Mouse (Mus musculus) limb, embryonic 15.5 days (tissue): ENCODE data around the gene Tmem102. TPM values are rescaled to one million over a fixed set of nuclear protein-coding genes. Genes with fewer than 3 reads are reported as not detected.

ENCODE experiments used
- ATAC-seq: fragments of 200-750 bp; cut with Nextera tagmentation; 2 replicates; pipeline ENCODE4 v1.8.0; 2017; ENCODE audit warnings: low read depth, moderate TSS enrichment; ENCODE audit not compliant: insufficient number of reproducible peaks, low FRiP score, low TSS enrichment
- H3K27ac ChIP-seq: fragments of 300-500 bp; sonication (generic); 2 replicates; pipeline ENCODE4 v1.5.1; 2015; ENCODE audit warnings: moderate library complexity, mild to moderate bottlenecking, inconsistent platforms
- H3K27me3 ChIP-seq: fragments of 300-500 bp; sonication (generic); 2 replicates; pipeline ENCODE4 v1.6.1; 2015; ENCODE audit warnings: inconsistent platforms
- H3K36me3 ChIP-seq: fragments of 300-500 bp; sonication (generic); 2 replicates; pipeline ENCODE4 v1.6.1; 2015; ENCODE audit warnings: inconsistent platforms
- H3K4me1 ChIP-seq: fragments of 300-500 bp; sonication (generic); 2 replicates; pipeline ENCODE4 v1.6.1; 2015; ENCODE audit warnings: inconsistent platforms
- H3K4me2 ChIP-seq: fragments of 300-500 bp; sonication (generic); 2 replicates; pipeline ENCODE4 v1.6.1; 2015; ENCODE audit warnings: mild to moderate bottlenecking, inconsistent platforms
- H3K4me3 ChIP-seq: fragments of 300-500 bp; sonication (generic); 2 replicates; pipeline ENCODE4 v1.5.1; 2015; ENCODE audit warnings: mild to moderate bottlenecking, inconsistent platforms
- H3K9ac ChIP-seq: fragments of 300-500 bp; sonication (generic); 2 replicates; pipeline ENCODE4 v1.6.1; 2015; ENCODE audit warnings: inconsistent platforms
- H3K9me3 ChIP-seq: fragments of 300-500 bp; sonication (generic); 2 replicates; pipeline ENCODE4 v1.6.1; 2016; ENCODE audit warnings: inconsistent platforms
- WGBS: fragments of 180-500 bp; shearing (Covaris S2); methylation state at CpG from one replicate; pipeline ENCODE4 v1.1.7; 2015; 5-methylcytosine and 5-hydroxymethylcytosine counted together
- polyA plus RNA-seq: library from polyadenylated mRNA; unstranded; fragments of >200 nt; fragmentation: Nextera tagmentation; extraction: Ambion mirVana; gene quantifications from 2 replicates; pipeline ENCODE4 v1.2.1, GENCODE M21; 2015

Tmem102 gene
- polyA plus RNA-seq, 1 experiment from 2014 or later: 8.1 TPM

DNA sequence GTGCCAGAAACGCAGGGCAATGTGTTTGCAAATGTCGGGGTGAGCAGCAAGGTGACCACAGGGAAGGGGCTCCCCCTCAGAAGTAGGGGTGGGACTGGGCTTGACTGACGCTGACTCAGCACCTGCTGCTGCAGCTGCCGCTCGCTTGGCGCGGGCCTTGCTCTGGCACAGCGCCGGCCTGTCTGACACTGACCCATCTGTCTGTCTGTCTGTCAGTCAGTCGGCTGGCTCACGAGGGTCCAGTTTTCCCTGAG, 5.4 kb downstream of the Tmem102 start:
- H3K9me3 ChIP-seq: no peaks in the 10 kb centered on the region
- no peak for ATAC-seq
- peak overlapping the region; percentile 68; the same call in 1 of the 2 replicates for H3K27ac ChIP-seq
- WGBS: 1% methylated on average over 11 of the region's 11 CpGs
- H3K4me1 ChIP-seq: peaks cover 70% of the 10 kb centered on the region
- 0 out of 2 replicates have a peak, but pooled peaks cover 8% of the 10 kb centered on the region for H3K36me3 ChIP-seq
- H3K4me2 ChIP-seq: peak overlapping the region; percentile 97
- peak overlapping the region; percentile 43; the same call in 1 of the 2 replicates for H3K9ac ChIP-seq
- H3K27me3 ChIP-seq: peaks cover 53% of the 10 kb centered on the region
- peak overlapping the region; percentile 60 for H3K4me3 ChIP-seq

DNA sequence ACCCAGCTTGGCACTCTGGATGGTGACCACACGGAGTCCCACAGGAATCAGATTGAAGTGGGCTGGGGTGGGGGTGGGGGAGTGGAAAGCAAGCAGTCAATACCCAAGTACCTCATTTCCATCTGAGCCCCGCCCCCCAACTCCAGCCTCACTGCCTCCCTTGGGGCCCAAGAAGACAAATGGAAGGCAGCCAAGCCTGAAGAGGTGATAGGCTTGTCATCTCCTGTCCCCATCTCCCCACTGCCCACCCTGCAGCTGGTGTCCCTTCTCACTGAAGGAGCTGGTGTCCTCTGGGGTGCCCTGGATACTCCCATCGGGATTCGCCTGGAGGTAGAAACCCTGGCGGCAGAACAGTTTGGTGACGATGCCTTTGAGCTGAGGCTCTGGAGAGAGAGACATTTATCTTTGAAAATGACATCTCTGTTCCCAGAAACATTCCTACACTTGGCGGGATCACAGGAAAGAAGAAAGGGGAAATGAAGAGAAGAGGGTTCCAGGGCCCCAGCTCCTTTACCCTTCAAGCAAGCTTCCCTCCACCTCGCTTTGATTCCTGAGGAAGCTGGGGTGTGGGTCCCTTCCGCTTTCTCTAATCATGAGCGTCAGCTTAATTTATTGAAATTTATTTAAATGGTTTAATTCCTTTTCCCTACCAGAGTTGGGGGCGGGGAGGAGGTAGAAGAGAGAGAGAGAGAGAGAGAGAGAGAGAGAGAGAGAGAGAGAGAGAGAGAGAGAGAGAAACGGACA, 5.9 kb downstream of the Tmem102 start:
- WGBS: 24% methylated on average over 12 of the region's 12 CpGs
- no peak for ATAC-seq
- Histone ChIP-seq H3K9me3 (no peaks in the 10 kb centered on the region), H3K27me3 (peaks cover 48% of the 10 kb centered on the region), H3K9ac (no peak overlapping the region), H3K27ac (peak overlapping the region; percentile 68), H3K4me3 (peak overlapping the region; percentile 60), H3K4me1 (peaks cover 67% of the 10 kb centered on the region), H3K36me3 (0 out of 2 replicates have a peak, but pooled peaks cover 8% of the 10 kb centered on the region), H3K4me2 (peak overlapping the region; percentile 97)

DNA sequence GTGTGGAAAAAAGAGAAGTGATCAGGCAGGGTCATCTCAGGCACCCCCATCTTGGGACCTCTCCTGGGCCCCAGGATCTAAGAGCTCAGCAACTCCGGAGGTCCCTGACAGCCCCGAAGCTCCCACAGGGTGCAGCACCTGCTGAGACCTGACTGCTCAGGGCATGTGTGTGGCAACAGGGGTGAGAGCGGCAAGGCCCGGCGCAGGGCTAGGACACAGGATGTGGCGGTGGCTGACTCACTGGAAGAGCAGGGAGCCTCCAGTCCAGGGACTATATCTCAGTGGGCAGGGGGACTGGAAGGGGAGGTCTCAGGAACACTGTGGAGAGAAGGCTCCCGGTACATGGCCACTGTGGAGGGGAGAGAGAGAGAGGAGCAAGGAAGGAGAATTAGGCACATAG, 7.5 kb downstream of the Tmem102 start:
- H3K27ac ChIP-seq: no peak overlapping the region
- H3K9me3 ChIP-seq: no peaks in the 10 kb centered on the region
- H3K9ac ChIP-seq: no peak overlapping the region
- H3K36me3 ChIP-seq: 0 out of 2 replicates have a peak, but pooled peaks cover 8% of the 10 kb centered on the region
- 70% methylated on average over 7 of the region's 7 CpGs for WGBS
- peaks cover 40% of the 10 kb centered on the region for H3K27me3 ChIP-seq
- ATAC-seq: no peak
- H3K4me1 ChIP-seq: peaks cover 51% of the 10 kb centered on the region
- H3K4me3 ChIP-seq: no peak overlapping the region
- no peak overlapping the region for H3K4me2 ChIP-seq

DNA sequence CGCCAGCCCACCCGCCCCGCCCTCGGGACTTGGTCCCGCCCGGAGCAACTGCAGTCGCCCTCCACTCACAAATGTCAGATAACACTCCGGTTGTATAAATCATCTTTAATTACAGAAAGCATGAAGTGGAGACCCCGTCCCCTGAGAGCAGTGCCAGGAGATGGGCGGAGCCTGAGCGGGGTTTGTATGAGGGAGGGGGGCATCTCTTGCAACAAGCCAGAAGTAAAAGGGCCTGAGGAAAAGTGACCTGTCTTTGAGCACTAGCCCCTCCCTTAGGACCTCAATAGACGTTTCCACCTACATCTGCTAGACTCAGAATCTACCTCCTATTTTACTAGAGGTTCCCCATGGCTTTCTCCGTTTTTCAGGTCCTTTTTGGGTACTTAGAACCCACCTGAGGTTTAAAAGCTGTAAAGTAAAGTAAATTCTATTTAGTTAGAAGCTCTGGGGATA, 9.4 kb downstream of the Tmem102 start:
- Histone ChIP-seq H3K4me1 (peaks cover 31% of the 10 kb centered on the region), H3K4me3 (peak overlapping the region; percentile 42), H3K9me3 (no peaks in the 10 kb centered on the region), H3K4me2 (peak overlapping the region; percentile 91), H3K27me3 (peaks cover 28% of the 10 kb centered on the region), H3K9ac (peak overlapping the region; percentile 33; the same call in 1 of the 2 replicates), H3K36me3 (0 out of 2 replicates have a peak, but pooled peaks cover 8% of the 10 kb centered on the region), H3K27ac (no peak overlapping the region)
- 3% methylated on average over 13 of the region's 13 CpGs for WGBS
- no peak; the same call in 1 of the 2 replicates for ATAC-seq

- H3K27me3 ChIP-seq: peaks cover 23% of the 10 kb centered on the region
- H3K27ac ChIP-seq: peak within 1 kb of the TSS; percentile 72
Measured at GRCm38 (mm10) chr11:69795168-69795982, 10.0 kb downstream of the Tmem102 start, which contains the start of gene Chrnb1. TSS of gene Chrnb1 (minus strand) at chr11:69795943.

GRCm38 (mm10) chr11:69793429-69793828, 12.0 kb downstream of the Tmem102 start:
- Histone ChIP-seq H3K4me1 (peaks cover 11% of the 10 kb centered on the region), H3K27me3 (peaks cover 18% of the 10 kb centered on the region), H3K9me3 (no peaks in the 10 kb centered on the region), H3K4me2 (no peak overlapping the region), H3K27ac (no peak overlapping the region), H3K9ac (no peak overlapping the region), H3K36me3 (0 out of 2 replicates have a peak, but pooled peaks cover 8% of the 10 kb centered on the region), H3K4me3 (no peak overlapping the region)
- no peak for ATAC-seq
- WGBS: 59% methylated on average over 5 of the region's 5 CpGs

More at GRCm38 (mm10) chr11:69795168-69795982, 10.0 kb downstream of the Tmem102 start, which contains the start of gene Chrnb1:
- 1% methylated on average over 52 of the region's 52 CpGs for WGBS
- H3K4me3 ChIP-seq: peak within 1 kb of the TSS; percentile 42
- peak within 1 kb of the TSS; percentile 91 for H3K4me2 ChIP-seq
- ATAC-seq: peak; percentile 94
- peak within 1 kb of the TSS; percentile 33 for H3K9ac ChIP-seq
- no peaks in the 10 kb centered on the region for H3K9me3 ChIP-seq
- H3K4me1 ChIP-seq: peaks cover 25% of the 10 kb centered on the region
- 0 out of 2 replicates have a peak, but pooled peaks cover 8% of the 10 kb centered on the region for H3K36me3 ChIP-seq

DNA sequence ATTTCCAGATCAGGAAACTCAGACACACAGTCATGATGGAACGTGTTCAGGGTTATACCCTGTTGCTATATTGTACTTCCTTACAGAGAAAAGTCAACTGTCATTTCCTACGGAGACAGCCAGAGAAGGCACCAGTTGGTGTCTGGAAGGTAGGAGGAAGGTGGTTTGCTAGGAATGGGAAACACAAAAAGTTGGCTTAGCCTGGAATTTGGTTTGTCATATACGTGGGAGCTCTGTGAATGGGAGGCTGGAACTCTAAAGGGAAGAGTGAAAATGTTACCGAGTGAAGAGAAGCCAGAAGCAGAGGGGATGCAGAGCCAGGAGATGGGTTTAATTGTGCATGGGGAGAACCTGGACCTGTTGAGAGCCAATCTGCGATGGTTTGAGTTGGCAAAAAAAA, 14.0 kb downstream of the Tmem102 start:
- peaks cover 8% of the 10 kb centered on the region; the same call in 1 of the 2 replicates for H3K27me3 ChIP-seq
- no peaks in the 10 kb centered on the region for H3K36me3 ChIP-seq
- H3K9ac ChIP-seq: no peak overlapping the region
- H3K9me3 ChIP-seq: no peaks in the 10 kb centered on the region
- no peak overlapping the region for H3K27ac ChIP-seq
- H3K4me1 ChIP-seq: peaks cover 11% of the 10 kb centered on the region
- no peak overlapping the region for H3K4me3 ChIP-seq
- ATAC-seq: no peak
- WGBS: 74% methylated on average over 5 of the region's 5 CpGs
- no peak overlapping the region for H3K4me2 ChIP-seq

DNA sequence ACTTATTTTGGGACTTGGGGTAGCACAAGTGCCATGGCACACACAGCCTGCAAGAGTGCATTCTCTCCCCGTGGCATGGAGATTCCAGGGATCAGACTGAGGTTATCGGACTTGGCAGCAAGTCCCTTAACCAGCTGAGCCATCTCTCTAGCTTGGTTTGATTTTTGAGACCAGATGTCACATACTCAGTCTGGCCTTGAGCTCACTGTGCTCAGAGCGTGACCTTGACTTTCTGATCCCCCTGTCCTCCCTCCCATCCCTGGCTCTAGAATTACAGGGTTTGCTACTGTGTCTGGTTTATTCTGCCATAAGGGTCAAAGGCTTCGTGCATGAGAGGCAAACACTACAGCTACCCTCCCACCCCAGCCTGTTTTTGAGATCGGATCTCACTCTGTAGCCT, 16.0 kb downstream of the Tmem102 start:
- ATAC-seq: no peak
- H3K9ac ChIP-seq: no peak overlapping the region
- WGBS: 58% methylated on average over 5 of the region's 5 CpGs
- H3K27me3 ChIP-seq: 0 out of 2 replicates have a peak, but pooled peaks cover 3% of the 10 kb centered on the region
- no peak overlapping the region for H3K4me2 ChIP-seq
- H3K36me3 ChIP-seq: no peaks in the 10 kb centered on the region
- H3K9me3 ChIP-seq: no peaks in the 10 kb centered on the region
- no peak overlapping the region for H3K27ac ChIP-seq
- peaks cover 7% of the 10 kb centered on the region; the same call in 1 of the 2 replicates for H3K4me1 ChIP-seq
- no peak overlapping the region for H3K4me3 ChIP-seq

DNA sequence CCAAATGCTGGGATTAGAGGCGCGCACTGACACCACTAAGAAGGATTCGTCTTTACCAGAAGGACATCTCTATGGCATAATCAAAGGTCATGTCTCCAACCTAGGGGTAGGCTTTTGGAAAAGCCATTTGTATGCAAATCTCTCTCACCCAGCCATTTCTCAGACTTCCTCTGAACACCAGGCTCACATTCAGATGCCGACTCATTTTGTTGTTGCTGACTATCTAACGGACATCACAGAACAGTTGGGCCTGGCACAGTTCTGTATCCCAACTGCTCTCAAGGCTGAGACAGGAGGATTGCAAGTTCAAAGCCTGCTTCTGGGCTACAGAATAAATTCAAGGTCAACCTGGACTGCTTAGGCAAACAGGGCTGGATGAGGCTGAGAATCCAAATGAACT, 18.1 kb downstream of the Tmem102 start:
- H3K4me2 ChIP-seq: no peak overlapping the region
- 92% methylated on average over 5 of the region's 5 CpGs for WGBS
- no peak overlapping the region for H3K27ac ChIP-seq
- no peak overlapping the region for H3K4me3 ChIP-seq
- H3K9me3 ChIP-seq: no peaks in the 10 kb centered on the region
- H3K27me3 ChIP-seq: no peaks in the 10 kb centered on the region
- ATAC-seq: no peak
- peaks cover 8% of the 10 kb centered on the region; the same call in 1 of the 2 replicates for H3K4me1 ChIP-seq
- H3K9ac ChIP-seq: no peak overlapping the region
- no peaks in the 10 kb centered on the region for H3K36me3 ChIP-seq

DNA sequence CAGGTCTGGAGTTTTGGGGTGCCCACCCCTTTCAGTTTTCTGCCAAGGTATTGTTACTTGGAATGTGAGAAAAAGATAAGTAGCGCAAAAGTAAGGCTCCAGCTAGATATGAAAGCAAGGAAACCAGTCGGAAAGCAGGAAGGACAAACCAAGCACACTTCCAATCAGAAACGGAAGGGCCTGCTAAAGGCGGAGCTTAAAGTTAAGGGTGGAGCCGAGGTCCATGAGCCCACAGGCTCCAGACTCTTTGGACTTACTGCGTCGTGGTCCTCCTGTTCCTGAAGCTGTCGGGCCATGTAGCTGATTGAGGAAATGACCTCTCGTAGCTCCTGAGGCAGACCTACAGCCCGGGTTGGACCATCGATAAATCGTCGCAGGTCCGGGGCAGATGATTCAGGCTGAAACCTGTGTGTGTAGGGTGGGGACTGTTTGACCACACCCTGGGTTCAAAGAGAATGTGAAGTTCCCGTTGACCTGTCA, 20.6 kb downstream of the Tmem102 start:
- Histone ChIP-seq H3K27me3 (no peaks in the 10 kb centered on the region), H3K4me3 (peak overlapping the region; percentile 18), H3K9me3 (no peaks in the 10 kb centered on the region), H3K27ac (no peak overlapping the region), H3K36me3 (no peaks in the 10 kb centered on the region), H3K9ac (no peak overlapping the region), H3K4me1 (peaks cover 8% of the 10 kb centered on the region; the same call in 1 of the 2 replicates), H3K4me2 (peak overlapping the region; percentile 31)
- ATAC-seq: 0 out of 2 replicates have a peak, but pooled peaks have one; percentile 63
- 35% methylated on average over 15 of the region's 15 CpGs for WGBS

GRCm38 (mm10) chr11:69781828-69782227, 23.6 kb downstream of the Tmem102 start:
- Histone ChIP-seq H3K9me3 (no peaks in the 10 kb centered on the region), H3K27me3 (no peaks in the 10 kb centered on the region), H3K4me1 (peaks cover 22% of the 10 kb centered on the region), H3K4me2 (no peak overlapping the region), H3K9ac (no peak overlapping the region), H3K36me3 (peaks cover 16% of the 10 kb centered on the region), H3K27ac (no peak overlapping the region), H3K4me3 (no peak overlapping the region)
- no peak for ATAC-seq
- WGBS: 25% methylated on average over 4 of the region's 4 CpGs
